Mouse (Mus musculus) kidney, embryonic 14.5 days (tissue): ENCODE measurements around the gene Fgf2. TPM values are rescaled to one million over a fixed set of nuclear protein-coding genes. Genes with fewer than 3 reads are reported as not detected.

Experiments
- ATAC-seq: fragments of 200-750 bp; cut with Nextera tagmentation; 2 replicates; pipeline ENCODE4 v1.8.0; 2017; ENCODE audit warnings: moderate number of reproducible peaks, mild to moderate bottlenecking, moderate TSS enrichment, moderate library complexity; ENCODE audit not compliant: low FRiP score, low TSS enrichment
- H3K27ac ChIP-seq: fragments of 300-500 bp; sonication (generic); 2 replicates; pipeline ENCODE4 v1.5.1; 2014; ENCODE audit warnings: low read depth, mild to moderate bottlenecking, low read length, moderate library complexity, mixed read lengths
- H3K27me3 ChIP-seq: fragments of 300-500 bp; sonication (generic); 2 replicates; pipeline ENCODE4 v1.6.1; 2014; ENCODE audit warnings: mild to moderate bottlenecking, low read length; ENCODE audit not compliant: control insufficient read depth, insufficient read depth
- H3K36me3 ChIP-seq: fragments of 300-500 bp; sonication (generic); 2 replicates; pipeline ENCODE4 v1.6.1; 2014; ENCODE audit warnings: low read length, mixed read lengths; ENCODE audit not compliant: control insufficient read depth, insufficient read depth
- H3K4me1 ChIP-seq: fragments of 300-500 bp; sonication (generic); 2 replicates; pipeline ENCODE4 v1.6.1; 2014; ENCODE audit warnings: low read length, mixed read lengths; ENCODE audit not compliant: control insufficient read depth, insufficient read depth
- H3K4me2 ChIP-seq: fragments of 300-500 bp; sonication (generic); replicated peaks from 2 replicates; pipeline ENCODE4 v1.6.1; 2014; ENCODE audit warnings: low read depth, mild to moderate bottlenecking, low read length
- H3K4me3 ChIP-seq: fragments of 300-500 bp; sonication (generic); 2 replicates; pipeline ENCODE4 v1.5.1; 2014; ENCODE audit warnings: mild to moderate bottlenecking, low read length
- H3K9ac ChIP-seq: fragments of 300-500 bp; sonication (generic); 2 replicates; pipeline ENCODE4 v1.6.1; 2014; ENCODE audit warnings: low read depth, mild to moderate bottlenecking, low read length, moderate library complexity
- H3K9me3 ChIP-seq: fragments of 300-500 bp; sonication (generic); 2 replicates; pipeline ENCODE4 v1.6.1; 2016; ENCODE audit warnings: low read length; ENCODE audit not compliant: control insufficient read depth
- whole genome bisulfite sequencing: fragments of 180-500 bp; shearing (Covaris S2); extraction: QIAGEN DNeasy Blood & Tissue Kit; methylation state at CpG from one replicate; pipeline ENCODE4 v1.1.7; 2014; 5-methylcytosine and 5-hydroxymethylcytosine counted together
- polyA plus RNA-seq: library from polyadenylated mRNA; unstranded; fragments of >200 nt; fragmentation: Nextera tagmentation; extraction: Ambion mirVana; gene quantifications from 2 replicates; pipeline ENCODE4 v1.2.1, GENCODE M21; 2014

The Fgf2 gene
- polyA plus RNA-seq, 1 experiment from 2014 or later = 2.2 TPM

- H3K4me1 ChIP-seq = no peaks in the 10 kb centered on the region
- H3K27me3 ChIP-seq = no peaks in the 10 kb centered on the region
- no peak overlapping the region for H3K27ac ChIP-seq
- no peak overlapping the region for H3K4me2 ChIP-seq
- H3K9me3 ChIP-seq = no peaks in the 10 kb centered on the region
- H3K36me3 ChIP-seq = peaks cover 7% of the 10 kb centered on the region; the same call in 1 of the 2 replicates
- H3K9ac ChIP-seq = no peak overlapping the region
- ATAC-seq = no peak
- 34% methylated on average over 3 of the region's 3 CpGs for WGBS
- H3K4me3 ChIP-seq = no peak overlapping the region
These were observed 23.8 kb upstream of the Fgf2 start for GRCm38 (mm10) chr3:37324310-37324709.

GRCm38 (mm10) chr3:37325317-37326112 lies 22.6 kb upstream of the Fgf2 start:
- Histone ChIP-seq H3K4me2 (no peak overlapping the region), H3K27ac (no peak overlapping the region), H3K36me3 (no peaks in the 10 kb centered on the region), H3K9ac (no peak overlapping the region), H3K9me3 (no peaks in the 10 kb centered on the region), H3K4me3 (no peak overlapping the region), H3K27me3 (no peaks in the 10 kb centered on the region), H3K4me1 (no peaks in the 10 kb centered on the region)
- 71% methylated on average over 5 of the region's 5 CpGs for WGBS
- no peak for ATAC-seq

GRCm38 (mm10) chr3:37326627-37327026 lies 21.5 kb upstream of the Fgf2 start:
- no peak overlapping the region for H3K9ac ChIP-seq
- WGBS = 85% methylated on average over 3 of the region's 3 CpGs
- no peaks in the 10 kb centered on the region for H3K27me3 ChIP-seq
- no peak overlapping the region for H3K4me3 ChIP-seq
- H3K4me2 ChIP-seq = no peak overlapping the region
- H3K4me1 ChIP-seq = no peaks in the 10 kb centered on the region
- no peaks in the 10 kb centered on the region for H3K9me3 ChIP-seq
- H3K27ac ChIP-seq = no peak overlapping the region
- ATAC-seq = no peak
- H3K36me3 ChIP-seq = no peaks in the 10 kb centered on the region

- Histone ChIP-seq H3K9ac (no peak overlapping the region), H3K4me3 (no peak overlapping the region), H3K27ac (no peak overlapping the region), H3K27me3 (no peaks in the 10 kb centered on the region), H3K4me2 (no peak overlapping the region), H3K9me3 (no peaks in the 10 kb centered on the region), H3K36me3 (no peaks in the 10 kb centered on the region), H3K4me1 (no peaks in the 10 kb centered on the region)
- 82% methylated on average over 2 of the region's 2 CpGs for WGBS
- ATAC-seq = no peak
These were observed 19.7 kb upstream of the Fgf2 start for GRCm38 (mm10) chr3:37328489-37328888.

GRCm38 (mm10) chr3:37329963-37330362 lies 18.2 kb upstream of the Fgf2 start:
- Histone ChIP-seq H3K4me1 (no peaks in the 10 kb centered on the region), H3K36me3 (no peaks in the 10 kb centered on the region), H3K9me3 (no peaks in the 10 kb centered on the region), H3K27me3 (no peaks in the 10 kb centered on the region), H3K27ac (no peak overlapping the region), H3K4me2 (no peak overlapping the region), H3K9ac (no peak overlapping the region), H3K4me3 (no peak overlapping the region)
- no peak for ATAC-seq
- 88% methylated on average over 1 of the region's 1 CpGs for WGBS

GRCm38 (mm10) chr3:37331999-37332449 lies 16.1 kb upstream of the Fgf2 start:
- no peaks in the 10 kb centered on the region for H3K9me3 ChIP-seq
- H3K36me3 ChIP-seq = no peaks in the 10 kb centered on the region
- 75% methylated on average over 6 of the region's 6 CpGs for WGBS
- H3K27ac ChIP-seq = no peak overlapping the region
- H3K4me3 ChIP-seq = no peak overlapping the region
- no peaks in the 10 kb centered on the region for H3K4me1 ChIP-seq
- H3K4me2 ChIP-seq = no peak overlapping the region
- ATAC-seq = no peak
- H3K27me3 ChIP-seq = no peaks in the 10 kb centered on the region
- no peak overlapping the region for H3K9ac ChIP-seq

- Histone ChIP-seq H3K9me3 (no peaks in the 10 kb centered on the region), H3K27me3 (no peaks in the 10 kb centered on the region), H3K4me3 (no peak overlapping the region), H3K9ac (no peak overlapping the region), H3K4me2 (no peak overlapping the region), H3K27ac (no peak overlapping the region), H3K4me1 (no peaks in the 10 kb centered on the region), H3K36me3 (no peaks in the 10 kb centered on the region)
- WGBS = 94% methylated on average over 4 of the region's 4 CpGs
- no peak for ATAC-seq
These were observed 14.1 kb upstream of the Fgf2 start for GRCm38 (mm10) chr3:37334053-37334452.

GRCm38 (mm10) chr3:37341110-37341509 lies 7.0 kb upstream of the Fgf2 start:
- H3K36me3 ChIP-seq = no peaks in the 10 kb centered on the region
- no peaks in the 10 kb centered on the region for H3K27me3 ChIP-seq
- no peak overlapping the region for H3K4me2 ChIP-seq
- no peak overlapping the region for H3K4me3 ChIP-seq
- H3K9me3 ChIP-seq = no peaks in the 10 kb centered on the region
- H3K4me1 ChIP-seq = no peaks in the 10 kb centered on the region
- H3K9ac ChIP-seq = no peak overlapping the region
- no peak for ATAC-seq
- WGBS = 68% methylated on average over 5 of the region's 5 CpGs
- H3K27ac ChIP-seq = no peak overlapping the region

- H3K9me3 ChIP-seq = no peaks in the 10 kb centered on the region
- no peak overlapping the region for H3K9ac ChIP-seq
- H3K27me3 ChIP-seq = no peaks in the 10 kb centered on the region
- H3K27ac ChIP-seq = no peak overlapping the region
- no peaks in the 10 kb centered on the region for H3K36me3 ChIP-seq
- peaks cover 2% of the 10 kb centered on the region; the same call in 1 of the 2 replicates for H3K4me1 ChIP-seq
- 61% methylated on average over 5 of the region's 5 CpGs for WGBS
- H3K4me3 ChIP-seq = no peak overlapping the region
- H3K4me2 ChIP-seq = no peak overlapping the region
- no peak for ATAC-seq
These were observed 5.3 kb upstream of the Fgf2 start for GRCm38 (mm10) chr3:37342811-37343210.
